Mouse (Mus musculus): ENCODE measurements around the gene Sorcs2. TPM values are rescaled to one million over a fixed set of nuclear protein-coding genes. Genes with fewer than 3 reads are reported as not detected.

Sorcs2 gene
- polyA plus RNA-seq, 1 experiment from 2014 or later, result 11.1 TPM

- H3K4me1 ChIP-seq (ENCODE audit: control insufficient read depth, insufficient read depth, low read length), result peaks cover 5% of the 10 kb centered on the region; the same call in 1 of the 2 replicates
- H3K36me3 ChIP-seq (ENCODE audit: control insufficient read depth, insufficient read depth, low read length), result no peaks in the 10 kb centered on the region
- no peak overlapping the region for H3K27ac ChIP-seq (ENCODE audit: low read depth, low read length)
- H3K9me3 ChIP-seq (ENCODE audit: control insufficient read depth, low read length), result no peaks in the 10 kb centered on the region
- WGBS, result 88% methylated on average over 4 of the region's 4 CpGs
- no peaks in the 10 kb centered on the region for H3K27me3 ChIP-seq (ENCODE audit: control insufficient read depth, insufficient read depth, low read length)
- no peak overlapping the region for H3K4me2 ChIP-seq (ENCODE audit: low read depth, low read length)
- H3K4me3 ChIP-seq (ENCODE audit: low read depth, low read length), result no peak overlapping the region
- ATAC-seq (ENCODE audit: low read depth), result no peak
- H3K9ac ChIP-seq (replicated peaks; ENCODE audit: low read depth, low read length), result no peak overlapping the region
Measured at GRCm38 (mm10) chr5:36356659-36357058, 41.3 kb downstream of the Sorcs2 start.

GRCm38 (mm10) chr5:36355683-36356082, 42.3 kb downstream of the Sorcs2 start:
- H3K4me3 ChIP-seq (ENCODE audit: low read depth, low read length), result no peak overlapping the region
- no peak overlapping the region for H3K9ac ChIP-seq (replicated peaks; ENCODE audit: low read depth, low read length)
- H3K27me3 ChIP-seq (ENCODE audit: control insufficient read depth, insufficient read depth, low read length), result no peaks in the 10 kb centered on the region
- no peak overlapping the region for H3K4me2 ChIP-seq (ENCODE audit: low read depth, low read length)
- no peak for ATAC-seq (ENCODE audit: low read depth)
- no peaks in the 10 kb centered on the region for H3K9me3 ChIP-seq (ENCODE audit: control insufficient read depth, low read length)
- H3K36me3 ChIP-seq (ENCODE audit: control insufficient read depth, insufficient read depth, low read length), result no peaks in the 10 kb centered on the region
- peaks cover 5% of the 10 kb centered on the region; the same call in 1 of the 2 replicates for H3K4me1 ChIP-seq (ENCODE audit: control insufficient read depth, insufficient read depth, low read length)
- H3K27ac ChIP-seq (ENCODE audit: low read depth, low read length), result no peak overlapping the region
- WGBS, result 86% methylated on average over 3 of the region's 3 CpGs

GRCm38 (mm10) chr5:36353679-36354078, 44.3 kb downstream of the Sorcs2 start:
- Histone ChIP-seq H3K27ac (ENCODE audit: low read depth, low read length) (no peak overlapping the region), H3K9me3 (ENCODE audit: control insufficient read depth, low read length) (no peaks in the 10 kb centered on the region), H3K4me2 (ENCODE audit: low read depth, low read length) (no peak overlapping the region), H3K36me3 (ENCODE audit: control insufficient read depth, insufficient read depth, low read length) (no peaks in the 10 kb centered on the region), H3K4me1 (ENCODE audit: control insufficient read depth, insufficient read depth, low read length) (peaks cover 2% of the 10 kb centered on the region; the same call in 1 of the 2 replicates), H3K27me3 (ENCODE audit: control insufficient read depth, insufficient read depth, low read length) (no peaks in the 10 kb centered on the region), H3K9ac (replicated peaks; ENCODE audit: low read depth, low read length) (no peak overlapping the region), H3K4me3 (ENCODE audit: low read depth, low read length) (no peak overlapping the region)
- WGBS, result 88% methylated on average over 6 of the region's 6 CpGs
- ATAC-seq (ENCODE audit: low read depth), result no peak

- no peaks in the 10 kb centered on the region for H3K27me3 ChIP-seq (ENCODE audit: control insufficient read depth, insufficient read depth, low read length)
- no peak for ATAC-seq (ENCODE audit: low read depth)
- no peak overlapping the region for H3K4me2 ChIP-seq (ENCODE audit: low read depth, low read length)
- no peaks in the 10 kb centered on the region for H3K36me3 ChIP-seq (ENCODE audit: control insufficient read depth, insufficient read depth, low read length)
- WGBS, result 91% methylated on average over 2 of the region's 2 CpGs
- no peak overlapping the region for H3K27ac ChIP-seq (ENCODE audit: low read depth, low read length)
- peaks cover 6% of the 10 kb centered on the region; the same call in 1 of the 2 replicates for H3K4me1 ChIP-seq (ENCODE audit: control insufficient read depth, insufficient read depth, low read length)
- no peaks in the 10 kb centered on the region for H3K9me3 ChIP-seq (ENCODE audit: control insufficient read depth, low read length)
- no peak overlapping the region for H3K9ac ChIP-seq (replicated peaks; ENCODE audit: low read depth, low read length)
- no peak overlapping the region for H3K4me3 ChIP-seq (ENCODE audit: low read depth, low read length)
Measured at GRCm38 (mm10) chr5:36353194-36353593, 44.7 kb downstream of the Sorcs2 start.

- Histone ChIP-seq H3K9me3 (ENCODE audit: control insufficient read depth, low read length) (no peaks in the 10 kb centered on the region), H3K27ac (ENCODE audit: low read depth, low read length) (no peak overlapping the region), H3K4me2 (ENCODE audit: low read depth, low read length) (no peak overlapping the region), H3K4me3 (ENCODE audit: low read depth, low read length) (no peak overlapping the region), H3K9ac (replicated peaks; ENCODE audit: low read depth, low read length) (no peak overlapping the region), H3K36me3 (ENCODE audit: control insufficient read depth, insufficient read depth, low read length) (no peaks in the 10 kb centered on the region), H3K27me3 (ENCODE audit: control insufficient read depth, insufficient read depth, low read length) (no peaks in the 10 kb centered on the region), H3K4me1 (ENCODE audit: control insufficient read depth, insufficient read depth, low read length) (peaks cover 7% of the 10 kb centered on the region; the same call in 1 of the 2 replicates)
- 90% methylated on average over 4 of the region's 4 CpGs for WGBS
- ATAC-seq (ENCODE audit: low read depth), result no peak
Measured at GRCm38 (mm10) chr5:36346698-36347097, 51.2 kb downstream of the Sorcs2 start.

GRCm38 (mm10) chr5:36339283-36339682, 58.7 kb downstream of the Sorcs2 start:
- Histone ChIP-seq H3K27me3 (ENCODE audit: control insufficient read depth, insufficient read depth, low read length) (no peaks in the 10 kb centered on the region), H3K4me1 (ENCODE audit: control insufficient read depth, insufficient read depth, low read length) (0 out of 2 replicates have a peak, but pooled peaks cover 4% of the 10 kb centered on the region), H3K27ac (ENCODE audit: low read depth, low read length) (peak overlapping the region; percentile 48; the same call in 1 of the 2 replicates), H3K4me3 (ENCODE audit: low read depth, low read length) (no peak overlapping the region), H3K9ac (replicated peaks; ENCODE audit: low read depth, low read length) (no peak overlapping the region), H3K9me3 (ENCODE audit: control insufficient read depth, low read length) (no peaks in the 10 kb centered on the region), H3K36me3 (ENCODE audit: control insufficient read depth, insufficient read depth, low read length) (no peaks in the 10 kb centered on the region), H3K4me2 (ENCODE audit: low read depth, low read length) (no peak overlapping the region)
- WGBS, result 41% methylated on average over 3 of the region's 3 CpGs
- no peak for ATAC-seq (ENCODE audit: low read depth)

- Histone ChIP-seq H3K36me3 (ENCODE audit: control insufficient read depth, insufficient read depth, low read length) (no peaks in the 10 kb centered on the region), H3K4me1 (ENCODE audit: control insufficient read depth, insufficient read depth, low read length) (peaks cover 4% of the 10 kb centered on the region; the same call in 1 of the 2 replicates), H3K9me3 (ENCODE audit: control insufficient read depth, low read length) (no peaks in the 10 kb centered on the region), H3K4me2 (ENCODE audit: low read depth, low read length) (no peak overlapping the region), H3K9ac (replicated peaks; ENCODE audit: low read depth, low read length) (no peak overlapping the region), H3K27me3 (ENCODE audit: control insufficient read depth, insufficient read depth, low read length) (no peaks in the 10 kb centered on the region), H3K27ac (ENCODE audit: low read depth, low read length) (no peak overlapping the region), H3K4me3 (ENCODE audit: low read depth, low read length) (no peak overlapping the region)
- peak; percentile 51; the same call in 1 of the 2 replicates for ATAC-seq (ENCODE audit: low read depth)
- WGBS, result 56% methylated on average over 7 of the region's 7 CpGs
Measured at GRCm38 (mm10) chr5:36336252-36336651, 61.7 kb downstream of the Sorcs2 start.

GRCm38 (mm10) chr5:36335661-36336060, 62.3 kb downstream of the Sorcs2 start:
- H3K9me3 ChIP-seq (ENCODE audit: control insufficient read depth, low read length), result no peaks in the 10 kb centered on the region
- H3K4me2 ChIP-seq (ENCODE audit: low read depth, low read length), result no peak overlapping the region
- peaks cover 9% of the 10 kb centered on the region for H3K4me1 ChIP-seq (ENCODE audit: control insufficient read depth, insufficient read depth, low read length)
- H3K27ac ChIP-seq (ENCODE audit: low read depth, low read length), result no peak overlapping the region
- no peak overlapping the region for H3K4me3 ChIP-seq (ENCODE audit: low read depth, low read length)
- WGBS, result 77% methylated on average over 2 of the region's 2 CpGs
- no peak for ATAC-seq (ENCODE audit: low read depth)
- no peak overlapping the region for H3K9ac ChIP-seq (replicated peaks; ENCODE audit: low read depth, low read length)
- H3K27me3 ChIP-seq (ENCODE audit: control insufficient read depth, insufficient read depth, low read length), result no peaks in the 10 kb centered on the region
- no peaks in the 10 kb centered on the region for H3K36me3 ChIP-seq (ENCODE audit: control insufficient read depth, insufficient read depth, low read length)

GRCm38 (mm10) chr5:36334227-36334626, 63.7 kb downstream of the Sorcs2 start:
- Histone ChIP-seq H3K4me2 (ENCODE audit: low read depth, low read length) (no peak overlapping the region), H3K4me1 (ENCODE audit: control insufficient read depth, insufficient read depth, low read length) (peaks cover 9% of the 10 kb centered on the region), H3K36me3 (ENCODE audit: control insufficient read depth, insufficient read depth, low read length) (no peaks in the 10 kb centered on the region), H3K9ac (replicated peaks; ENCODE audit: low read depth, low read length) (no peak overlapping the region), H3K4me3 (ENCODE audit: low read depth, low read length) (no peak overlapping the region), H3K9me3 (ENCODE audit: control insufficient read depth, low read length) (no peaks in the 10 kb centered on the region), H3K27me3 (ENCODE audit: control insufficient read depth, insufficient read depth, low read length) (no peaks in the 10 kb centered on the region), H3K27ac (ENCODE audit: low read depth, low read length) (no peak overlapping the region)
- ATAC-seq (ENCODE audit: low read depth), result no peak
- 20% methylated on average over 7 of the region's 7 CpGs for WGBS
